Mouse (Mus musculus): ENCODE data around the gene Ropn1. TPM values are rescaled to one million over a fixed set of nuclear protein-coding genes. Genes with fewer than 3 reads are reported as not detected.
A peak's percentile ranks its signal among the peaks of the same experiment; 100 is the strongest.

Ropn1 gene
- total and polyA plus RNA-seq, 3 experiments = 0.62 TPM; not detected in 2

GRCm38 (mm10) chr16:34672822-34673221 lies 23.1 kb downstream of the Ropn1 start:
- no peaks in the 10 kb centered on the region for H3K79me2 ChIP-seq (replicated peaks; ENCODE audit: control insufficient read depth, insufficient read depth, low read length)
- H3K36me3 ChIP-seq (ENCODE audit: control insufficient read depth, insufficient read depth, low read length) = no peaks in the 10 kb centered on the region
- intact Hi-C loops (cut with DNase I) = no loop called here
- no peak for DNase-seq
- no peak overlapping the region for H3K9ac ChIP-seq (ENCODE audit: low read depth, low read length)
- H3K4me3 ChIP-seq = no peak overlapping the region
- no peaks in the 10 kb centered on the region for H3K27me3 ChIP-seq (ENCODE audit: control insufficient read depth, insufficient read depth, low read length)
- no peaks in the 10 kb centered on the region for H3K4me1 ChIP-seq (ENCODE audit: control insufficient read depth, insufficient read depth, low read length)
- no peak for TF ChIP-seq EP300 (IDR thresholded peaks at IDR 0.05; ENCODE audit: insufficient read depth, low read depth, low read length)
- no peak for TF ChIP-seq CTCF (IDR thresholded peaks at IDR 0.05)
- TF ChIP-seq POLR2A (IDR thresholded peaks at IDR 0.05; ENCODE audit: insufficient read depth, low read depth, low read length) = no peak
- 37% methylated on average over 3 of the region's 3 CpGs for WGBS
- no peak overlapping the region for H3K27ac ChIP-seq

- Histone ChIP-seq H3K4me1 (ENCODE audit: control insufficient read depth, insufficient read depth, low read length) (no peaks in the 10 kb centered on the region), H3K4me3 (no peak overlapping the region), H3K27me3 (ENCODE audit: control insufficient read depth, insufficient read depth, low read length) (no peaks in the 10 kb centered on the region), H3K36me3 (ENCODE audit: control insufficient read depth, insufficient read depth, low read length) (no peaks in the 10 kb centered on the region), H3K27ac (no peak overlapping the region), H3K79me2 (replicated peaks; ENCODE audit: control insufficient read depth, insufficient read depth, low read length) (no peaks in the 10 kb centered on the region), H3K9ac (ENCODE audit: low read depth, low read length) (no peak overlapping the region)
- no peak for DNase-seq
- intact Hi-C loops (cut with DNase I) = no loop called here
- WGBS = 85% methylated on average over 6 of the region's 6 CpGs
- TF ChIP-seq EP300 (IDR thresholded peaks at IDR 0.05; ENCODE audit: insufficient read depth, low read depth, low read length) (no peak), CTCF (IDR thresholded peaks at IDR 0.05) (no peak), POLR2A (IDR thresholded peaks at IDR 0.05; ENCODE audit: insufficient read depth, low read depth, low read length) (no peak)
These were observed 24.6 kb downstream of the Ropn1 start for GRCm38 (mm10) chr16:34674365-34674764.

- Histone ChIP-seq H3K36me3 (ENCODE audit: control insufficient read depth, insufficient read depth, low read length) (no peaks in the 10 kb centered on the region), H3K9ac (ENCODE audit: low read depth, low read length) (no peak overlapping the region), H3K79me2 (replicated peaks; ENCODE audit: control insufficient read depth, insufficient read depth, low read length) (no peaks in the 10 kb centered on the region), H3K4me3 (no peak overlapping the region), H3K27ac (no peak overlapping the region), H3K27me3 (ENCODE audit: control insufficient read depth, insufficient read depth, low read length) (no peaks in the 10 kb centered on the region), H3K4me1 (ENCODE audit: control insufficient read depth, insufficient read depth, low read length) (no peaks in the 10 kb centered on the region)
- intact Hi-C loops (cut with DNase I) = no loop called here
- no peak for TF ChIP-seq EP300 (IDR thresholded peaks at IDR 0.05; ENCODE audit: insufficient read depth, low read depth, low read length)
- TF ChIP-seq POLR2A (IDR thresholded peaks at IDR 0.05; ENCODE audit: insufficient read depth, low read depth, low read length) = no peak
- no peak for TF ChIP-seq CTCF (IDR thresholded peaks at IDR 0.05)
- no peak for DNase-seq
These were observed 32.1 kb downstream of the Ropn1 start for GRCm38 (mm10) chr16:34681823-34682222.

- Histone ChIP-seq H3K4me1 (ENCODE audit: control insufficient read depth, insufficient read depth, low read length) (peaks cover 4% of the 10 kb centered on the region), H3K4me3 (peak overlapping the region; percentile 79; the same call in 1 of the 2 replicates), H3K9ac (ENCODE audit: low read depth, low read length) (no peak overlapping the region), H3K27me3 (ENCODE audit: control insufficient read depth, insufficient read depth, low read length) (no peaks in the 10 kb centered on the region), H3K79me2 (replicated peaks; ENCODE audit: control insufficient read depth, insufficient read depth, low read length) (no peaks in the 10 kb centered on the region), H3K27ac (no peak overlapping the region; the same call in 1 of the 2 replicates), H3K36me3 (ENCODE audit: control insufficient read depth, insufficient read depth, low read length) (no peaks in the 10 kb centered on the region)
- intact Hi-C loops (cut with DNase I) = no loop called here
- TF ChIP-seq POLR2A (IDR thresholded peaks at IDR 0.05; ENCODE audit: insufficient read depth, low read depth, low read length) (no peak), EP300 (IDR thresholded peaks at IDR 0.05; ENCODE audit: insufficient read depth, low read depth, low read length) (no peak), CTCF (IDR thresholded peaks at IDR 0.05) (no peak)
- WGBS = 71% methylated on average over 3 of the region's 3 CpGs
- DNase-seq = no peak
These were observed 40.2 kb downstream of the Ropn1 start for GRCm38 (mm10) chr16:34689879-34690278.

GRCm38 (mm10) chr16:34690334-34691144 lies 40.8 kb downstream of the Ropn1 start, which contains the start of gene Ccdc14:
Gene Ccdc14, plus strand, starts transcription at chr16:34690616.
- 1% methylated on average over 53 of the region's 53 CpGs for WGBS
- H3K4me1 ChIP-seq (ENCODE audit: control insufficient read depth, insufficient read depth, low read length) = peaks cover 4% of the 10 kb centered on the region
- no peaks in the 10 kb centered on the region for H3K36me3 ChIP-seq (ENCODE audit: control insufficient read depth, insufficient read depth, low read length)
- peak; percentile 88 to 91 for DNase-seq
- TF ChIP-seq POLR2A (IDR thresholded peaks at IDR 0.05; ENCODE audit: insufficient read depth, low read depth, low read length) (no peak), CTCF (IDR thresholded peaks at IDR 0.05) (no peak), EP300 (IDR thresholded peaks at IDR 0.05; ENCODE audit: insufficient read depth, low read depth, low read length) (no peak)
- peak within 1 kb of the TSS; percentile 52 for H3K9ac ChIP-seq (ENCODE audit: low read depth, low read length)
- H3K4me3 ChIP-seq = peak within 1 kb of the TSS; percentile 79
- H3K79me2 ChIP-seq (replicated peaks; ENCODE audit: control insufficient read depth, insufficient read depth, low read length) = no peaks in the 10 kb centered on the region
- no peaks in the 10 kb centered on the region for H3K27me3 ChIP-seq (ENCODE audit: control insufficient read depth, insufficient read depth, low read length)
- H3K27ac ChIP-seq = peak within 1 kb of the TSS; percentile 60
- intact Hi-C loops (cut with DNase I) = no loop called here

- Histone ChIP-seq H3K4me3 (peak overlapping the region; percentile 79), H3K27ac (peak overlapping the region; percentile 60)
- 10% methylated on average over 11 of the region's 11 CpGs for WGBS
These were observed 41.4 kb downstream of the Ropn1 start for GRCm38 (mm10) chr16:34691156-34691555.

More at GRCm38 (mm10) chr16:34691156-34691555, 41.4 kb downstream of the Ropn1 start:
- Histone ChIP-seq H3K36me3 (ENCODE audit: control insufficient read depth, insufficient read depth, low read length) (no peaks in the 10 kb centered on the region), H3K27me3 (ENCODE audit: control insufficient read depth, insufficient read depth, low read length) (no peaks in the 10 kb centered on the region), H3K4me1 (ENCODE audit: control insufficient read depth, insufficient read depth, low read length) (peaks cover 4% of the 10 kb centered on the region), H3K79me2 (replicated peaks; ENCODE audit: control insufficient read depth, insufficient read depth, low read length) (no peaks in the 10 kb centered on the region), H3K9ac (ENCODE audit: low read depth, low read length) (peak overlapping the region; percentile 52; the same call in 1 of the 2 replicates)
- no peak for TF ChIP-seq EP300 (IDR thresholded peaks at IDR 0.05; ENCODE audit: insufficient read depth, low read depth, low read length)
- no peak for TF ChIP-seq CTCF (IDR thresholded peaks at IDR 0.05)
- TF ChIP-seq POLR2A (IDR thresholded peaks at IDR 0.05; ENCODE audit: insufficient read depth, low read depth, low read length) = no peak
- intact Hi-C loops (cut with DNase I) = no loop called here
- no peak for DNase-seq

Measured in heart, adult 2 months (tissue).